Mouse (Mus musculus) hindbrain, embryonic 16.5 days (tissue): ENCODE measurements at regions not wholly inside any gene's neighbourhood (a gene's known extent, or its start where the extent isn't known, plus 50 kb on each side); places are given as distances from the start of the nearest gene placed in this dataset.

Source experiments
- ATAC-seq: fragments of 200-750 bp; cut with Nextera tagmentation; 2 replicates; pipeline ENCODE4 v1.8.0; 2017; ENCODE audit warnings: moderate TSS enrichment, moderate library complexity
- H3K27ac ChIP-seq: fragments of 300-500 bp; sonication (generic); 2 replicates; pipeline ENCODE4 v1.5.1; 2014; ENCODE audit warnings: low read depth, mild to moderate bottlenecking, control low read depth, low read length, moderate library complexity
- H3K27me3 ChIP-seq: fragments of 300-500 bp; sonication (generic); replicated peaks from 2 replicates; pipeline ENCODE4 v1.6.1; 2014; ENCODE audit warnings: low read length; ENCODE audit not compliant: control insufficient read depth, insufficient read depth
- H3K36me3 ChIP-seq: fragments of 300-500 bp; sonication (generic); 2 replicates; pipeline ENCODE4 v1.6.1; 2014; ENCODE audit warnings: mild to moderate bottlenecking, low read length, moderate library complexity, mixed read lengths; ENCODE audit not compliant: control insufficient read depth, insufficient read depth
- H3K4me1 ChIP-seq: fragments of 300-500 bp; sonication (generic); 2 replicates; pipeline ENCODE4 v1.6.1; 2014; ENCODE audit warnings: low read depth, low read length; ENCODE audit not compliant: control insufficient read depth, insufficient read depth
- H3K4me2 ChIP-seq: fragments of 300-500 bp; sonication (generic); 2 replicates; pipeline ENCODE4 v1.6.1; 2014; ENCODE audit warnings: mild to moderate bottlenecking, low read length, control low read depth, moderate library complexity
- H3K4me3 ChIP-seq: fragments of 300-500 bp; sonication (generic); 2 replicates; pipeline ENCODE4 v1.5.1; 2014; ENCODE audit warnings: mild to moderate bottlenecking, low read length, control low read depth, moderate library complexity
- H3K9ac ChIP-seq: fragments of 300-500 bp; sonication (generic); 2 replicates; pipeline ENCODE4 v1.6.1; 2014; ENCODE audit warnings: low read depth, mild to moderate bottlenecking, control low read depth, low read length, moderate library complexity
- H3K9me3 ChIP-seq: fragments of 300-500 bp; sonication (generic); 2 replicates; pipeline ENCODE4 v1.6.1; 2014; ENCODE audit warnings: mild to moderate bottlenecking, low read length, moderate library complexity; ENCODE audit not compliant: control insufficient read depth
- WGBS: fragments of 180-500 bp; shearing (Covaris S2); extraction: QIAGEN DNeasy Blood & Tissue Kit; methylation state at CpG from one replicate; pipeline ENCODE4 v1.1.7; 2014; 5-methylcytosine and 5-hydroxymethylcytosine counted together

DNA sequence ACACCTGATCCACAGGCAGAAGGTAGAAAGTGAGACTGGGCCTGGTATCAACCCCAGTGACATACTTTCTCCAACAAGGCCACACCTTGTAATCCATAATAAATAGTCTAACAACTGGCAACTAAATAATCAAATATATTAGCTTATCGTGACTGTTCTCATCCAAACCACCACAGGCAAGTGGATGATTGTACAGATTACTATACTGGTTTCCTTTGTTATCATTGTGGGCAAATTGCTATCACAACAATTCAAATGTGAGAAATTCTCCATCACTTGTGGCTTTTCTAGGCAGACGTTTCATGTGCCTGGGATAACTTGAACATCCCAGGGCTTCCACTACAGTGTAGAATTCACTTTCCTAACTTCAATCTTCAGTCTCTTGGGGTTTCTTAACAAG lies 112.6 kb upstream of the Max start:
- no peak overlapping the region for H3K4me3 ChIP-seq
- no peak overlapping the region for H3K4me2 ChIP-seq
- no peak overlapping the region for H3K27ac ChIP-seq
- H3K9ac ChIP-seq = no peak overlapping the region
- H3K36me3 ChIP-seq = no peaks in the 10 kb centered on the region
- WGBS = 92% methylated on average over 2 of the region's 2 CpGs
- no peaks in the 10 kb centered on the region for H3K4me1 ChIP-seq
- no peaks in the 10 kb centered on the region for H3K9me3 ChIP-seq
- ATAC-seq = no peak
- no peaks in the 10 kb centered on the region for H3K27me3 ChIP-seq

DNA sequence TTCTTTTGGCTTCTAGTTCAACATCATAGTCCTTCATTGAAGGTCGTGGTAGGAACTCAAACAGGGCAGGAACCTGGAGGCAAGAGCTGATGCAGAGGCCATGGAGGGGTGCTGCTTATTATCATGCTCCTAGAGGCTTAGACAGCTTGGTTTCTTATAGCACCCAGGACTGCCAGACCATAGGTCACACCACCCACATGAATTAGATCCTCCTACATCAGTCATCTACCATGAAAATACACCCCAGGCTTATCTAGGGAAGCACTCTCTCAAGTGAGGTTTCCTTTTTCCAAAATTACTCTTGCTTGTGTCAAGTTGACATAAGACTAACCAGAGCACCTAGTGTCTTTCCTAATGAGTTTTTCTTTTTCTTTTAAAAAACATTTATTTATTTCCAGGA lies 109.7 kb upstream of the Max start:
- Histone ChIP-seq H3K9me3 (no peaks in the 10 kb centered on the region), H3K4me1 (no peaks in the 10 kb centered on the region), H3K9ac (no peak overlapping the region), H3K4me3 (no peak overlapping the region), H3K4me2 (no peak overlapping the region), H3K36me3 (no peaks in the 10 kb centered on the region), H3K27ac (no peak overlapping the region), H3K27me3 (no peaks in the 10 kb centered on the region)
- 86% methylated on average over 1 of the region's 1 CpGs for WGBS
- ATAC-seq = no peak

DNA sequence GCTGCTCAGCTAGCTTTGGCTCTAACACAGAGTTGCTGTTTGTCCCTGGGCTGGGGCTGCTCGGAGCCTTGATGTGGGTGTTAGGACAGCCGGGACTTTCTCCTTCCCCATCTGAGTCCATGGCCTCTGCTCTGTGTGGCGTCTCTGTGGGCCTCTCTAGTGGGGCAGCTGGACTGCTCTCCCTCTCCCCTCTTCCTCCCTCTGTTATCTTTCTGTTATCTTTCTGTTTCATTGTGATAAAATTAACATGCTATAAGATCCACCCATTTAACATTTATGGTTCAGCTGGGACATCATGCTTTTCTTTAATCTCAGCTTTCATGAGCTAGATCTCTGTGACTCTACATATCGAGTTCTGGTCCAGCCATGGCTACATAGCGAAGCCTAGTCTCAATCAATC lies 105.9 kb upstream of the Max start:
- no peaks in the 10 kb centered on the region for H3K4me1 ChIP-seq
- H3K9me3 ChIP-seq = no peaks in the 10 kb centered on the region
- H3K36me3 ChIP-seq = no peaks in the 10 kb centered on the region
- WGBS = 94% methylated on average over 5 of the region's 5 CpGs
- no peak overlapping the region for H3K27ac ChIP-seq
- H3K9ac ChIP-seq = no peak overlapping the region
- ATAC-seq = no peak
- no peaks in the 10 kb centered on the region for H3K27me3 ChIP-seq
- H3K4me2 ChIP-seq = no peak overlapping the region
- H3K4me3 ChIP-seq = no peak overlapping the region

DNA sequence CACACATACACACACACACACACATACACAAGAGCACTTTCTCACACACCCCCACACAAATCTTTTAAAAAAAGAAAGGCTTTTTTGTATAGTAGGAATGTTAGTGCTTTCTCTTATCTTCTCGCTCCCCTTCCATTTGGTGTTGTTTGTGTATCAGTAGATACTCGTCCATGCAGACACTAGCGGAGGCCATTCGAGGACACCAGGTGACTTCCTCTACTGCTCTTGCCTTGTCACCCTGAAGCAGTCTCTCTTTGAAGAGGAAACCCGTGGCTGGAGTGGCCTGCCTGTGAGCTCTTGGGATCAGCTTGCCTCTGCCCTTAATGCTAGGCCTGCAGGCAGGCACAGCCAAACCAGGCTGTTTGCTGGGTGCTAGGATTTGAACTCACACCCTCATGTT lies 105.1 kb upstream of the Max start:
- Histone ChIP-seq H3K27me3 (no peaks in the 10 kb centered on the region), H3K4me3 (no peak overlapping the region), H3K9ac (no peak overlapping the region), H3K4me2 (no peak overlapping the region), H3K9me3 (no peaks in the 10 kb centered on the region), H3K36me3 (no peaks in the 10 kb centered on the region), H3K27ac (no peak overlapping the region), H3K4me1 (no peaks in the 10 kb centered on the region)
- 78% methylated on average over 5 of the region's 5 CpGs for WGBS
- ATAC-seq = no peak

DNA sequence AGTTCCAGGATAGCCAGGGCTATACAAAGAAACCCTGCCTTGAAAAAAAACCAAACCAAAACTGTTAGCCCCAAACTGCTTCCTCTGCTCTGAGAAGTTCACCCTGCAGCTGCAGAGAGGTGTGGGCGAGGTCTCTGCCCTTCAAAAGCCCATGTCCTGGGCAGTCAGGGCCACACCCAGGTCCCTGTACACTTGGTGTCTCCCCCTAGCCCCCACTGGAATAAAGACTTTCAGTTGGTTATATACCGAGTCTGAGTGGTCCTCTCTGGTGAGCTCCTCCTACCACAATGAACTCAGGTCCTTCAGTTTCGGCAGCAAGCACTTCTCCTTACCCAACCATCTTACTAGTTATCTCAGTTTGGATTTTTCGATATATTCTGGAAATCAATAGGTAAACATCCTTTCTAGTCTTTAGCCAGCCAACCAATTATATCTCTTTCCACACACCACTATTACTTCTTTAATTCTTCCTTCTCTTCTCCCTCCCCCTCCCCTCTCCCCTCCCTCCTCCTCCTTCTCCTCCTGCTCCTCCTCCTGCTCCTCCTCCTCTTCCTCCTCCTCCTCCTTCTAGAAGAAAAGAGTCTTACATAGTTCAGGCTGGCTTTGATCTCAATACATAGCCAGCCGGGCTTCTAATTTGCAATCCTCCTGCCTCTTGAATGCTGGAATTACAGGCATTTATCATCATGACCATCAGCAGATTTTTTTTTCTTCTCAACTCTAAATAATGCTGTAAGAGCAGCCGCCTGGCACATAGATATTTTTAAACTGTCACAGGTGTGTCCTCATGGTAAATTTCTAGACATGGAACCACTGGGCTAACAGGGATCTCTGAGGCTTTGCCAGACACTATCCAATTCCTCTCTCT lies 103.9 kb upstream of the Max start:
- Histone ChIP-seq H3K27me3 (no peaks in the 10 kb centered on the region), H3K27ac (no peak overlapping the region), H3K36me3 (no peaks in the 10 kb centered on the region), H3K4me1 (no peaks in the 10 kb centered on the region), H3K4me3 (no peak overlapping the region), H3K4me2 (no peak overlapping the region), H3K9me3 (no peaks in the 10 kb centered on the region), H3K9ac (no peak overlapping the region)
- ATAC-seq = no peak
- WGBS = 59% methylated on average over 6 of the region's 6 CpGs

DNA sequence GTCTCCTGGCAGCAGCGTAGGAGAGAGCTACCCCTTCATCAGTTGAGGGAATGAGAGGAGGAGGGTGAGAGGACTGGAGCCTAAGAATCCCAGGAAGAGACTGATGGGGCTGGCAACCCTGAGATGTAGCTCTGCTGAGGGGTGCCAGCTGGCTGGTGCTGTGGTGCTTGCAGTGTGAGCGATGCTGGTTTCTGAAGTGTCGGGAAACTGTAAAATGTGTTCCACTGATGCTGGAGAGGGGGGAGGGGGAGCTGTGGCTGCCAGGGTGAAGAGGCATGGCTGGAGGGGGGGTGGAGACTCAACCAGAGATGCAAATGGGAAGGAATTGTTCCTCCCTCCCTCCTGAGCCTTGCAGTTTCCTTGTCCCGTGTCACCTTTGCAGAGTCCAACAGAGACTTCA lies 102.0 kb upstream of the Max start:
- Histone ChIP-seq H3K9me3 (no peaks in the 10 kb centered on the region), H3K9ac (no peak overlapping the region), H3K4me3 (no peak overlapping the region), H3K36me3 (no peaks in the 10 kb centered on the region), H3K4me2 (no peak overlapping the region), H3K4me1 (no peaks in the 10 kb centered on the region), H3K27ac (no peak overlapping the region), H3K27me3 (no peaks in the 10 kb centered on the region)
- ATAC-seq = no peak
- 63% methylated on average over 4 of the region's 4 CpGs for WGBS

DNA sequence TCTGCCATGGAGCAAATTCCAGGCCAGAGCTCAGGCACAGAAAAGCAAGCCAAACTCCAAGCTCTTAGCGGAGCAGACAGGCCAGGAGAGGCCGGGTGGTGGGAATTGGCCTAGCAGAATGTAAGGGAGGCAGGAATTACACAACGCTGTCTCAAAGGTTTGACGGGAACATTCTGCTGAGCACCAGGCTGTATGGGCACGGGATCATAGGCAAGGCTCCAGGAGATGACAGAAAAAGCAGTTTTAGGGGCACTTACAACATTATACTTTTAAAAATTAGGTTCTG lies 99.5 kb upstream of the Max start:
- WGBS = 84% methylated on average over 5 of the region's 5 CpGs
- no peaks in the 10 kb centered on the region for H3K4me1 ChIP-seq

DNA sequence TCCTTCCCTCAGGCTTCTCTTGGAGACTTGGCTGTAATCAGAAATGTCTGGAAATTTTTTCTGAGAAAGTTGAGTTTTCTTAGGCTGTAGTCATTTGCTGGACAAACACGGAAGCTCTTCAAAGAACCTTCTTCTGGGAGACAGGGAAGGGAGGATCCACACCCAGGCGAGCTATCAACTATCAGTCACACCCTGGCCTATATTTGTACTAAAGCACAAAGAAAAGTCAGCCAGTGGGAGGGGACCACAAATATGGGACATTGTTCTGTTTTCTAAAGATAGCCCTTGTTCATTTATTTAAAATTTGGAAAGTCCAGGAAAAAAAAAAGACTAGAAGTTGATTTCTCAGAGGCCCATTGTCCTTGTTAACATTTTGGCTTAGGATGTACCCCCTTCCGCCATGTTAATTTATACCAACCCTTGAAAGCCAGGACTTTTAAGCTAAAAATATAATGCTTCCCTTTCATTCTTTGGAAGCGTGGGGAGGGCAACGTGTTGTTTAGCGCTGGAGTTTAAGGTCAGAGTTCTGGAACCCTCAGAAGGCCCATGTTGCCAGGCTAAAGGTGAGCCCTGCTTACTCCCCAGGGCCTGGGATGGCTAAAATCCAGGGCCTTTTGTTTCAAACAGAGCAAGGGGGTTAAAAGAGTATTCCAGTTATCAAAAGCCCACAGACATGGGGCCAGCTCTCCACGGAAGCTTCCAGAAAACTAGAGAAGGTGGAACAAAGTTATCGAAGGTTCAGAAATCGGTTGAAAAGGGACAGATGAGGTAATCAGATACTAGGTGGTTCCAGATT lies 99.0 kb upstream of the Max start:
- no peaks in the 10 kb centered on the region for H3K27me3 ChIP-seq
- 76% methylated on average over 9 of the region's 9 CpGs for WGBS
- no peaks in the 10 kb centered on the region for H3K4me1 ChIP-seq
- ATAC-seq = no peak
- no peaks in the 10 kb centered on the region for H3K36me3 ChIP-seq
- no peak overlapping the region for H3K9ac ChIP-seq
- H3K4me2 ChIP-seq = peak overlapping the region; percentile 30
- no peaks in the 10 kb centered on the region for H3K9me3 ChIP-seq
- no peak overlapping the region for H3K4me3 ChIP-seq
- H3K27ac ChIP-seq = no peak overlapping the region

More for the DNA sequence above, 99.5 kb upstream of the Max start:
- Histone ChIP-seq H3K27ac (no peak overlapping the region), H3K9me3 (no peaks in the 10 kb centered on the region), H3K36me3 (no peaks in the 10 kb centered on the region), H3K27me3 (no peaks in the 10 kb centered on the region), H3K9ac (no peak overlapping the region), H3K4me3 (no peak overlapping the region), H3K4me2 (no peak overlapping the region)
- no peak for ATAC-seq

DNA sequence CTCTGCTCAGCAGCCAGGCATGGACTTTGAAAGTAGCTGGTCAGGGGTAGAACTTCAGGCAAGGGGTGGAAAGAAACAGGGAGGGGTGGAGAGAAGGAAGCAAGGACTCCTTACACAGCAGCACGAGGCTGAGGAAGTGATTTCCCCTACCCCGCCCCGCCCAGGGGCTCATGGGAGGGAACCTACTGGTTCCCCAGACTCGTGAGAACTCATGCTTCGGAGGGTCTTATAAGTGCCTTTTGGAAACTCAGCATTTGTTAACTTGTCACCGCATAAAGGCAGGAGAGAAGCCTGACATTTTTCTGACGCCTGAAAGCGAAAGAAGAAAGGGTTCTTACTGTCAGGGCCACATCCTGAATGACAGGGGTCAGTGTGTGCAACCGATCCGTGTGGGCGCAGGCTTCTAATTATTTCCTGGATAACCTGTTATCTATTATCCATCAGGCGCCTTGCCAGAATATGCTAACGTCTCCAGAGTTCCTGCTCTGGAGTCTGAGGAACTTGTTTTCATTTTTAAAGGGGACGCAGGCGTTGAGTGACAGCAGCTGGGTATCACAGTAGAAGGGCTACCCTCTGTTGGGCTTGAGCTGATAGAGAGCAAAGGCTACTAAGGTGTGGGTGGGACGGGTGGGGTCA lies 98.2 kb upstream of the Max start:
- Histone ChIP-seq H3K4me1 (no peaks in the 10 kb centered on the region), H3K27me3 (no peaks in the 10 kb centered on the region), H3K9me3 (no peaks in the 10 kb centered on the region), H3K9ac (no peak overlapping the region), H3K4me3 (peak overlapping the region; percentile 2; the same call in 1 of the 2 replicates), H3K4me2 (peak overlapping the region; percentile 30), H3K27ac (no peak overlapping the region), H3K36me3 (no peaks in the 10 kb centered on the region)
- ATAC-seq = no peak
- WGBS = 26% methylated on average over 16 of the region's 16 CpGs
